ENCODE assay signal across 8 mouse cellular contexts in genomic region chr5:67846361-67847224, GRCm38 (mm10). TPM values are rescaled to one million over a fixed set of nuclear protein-coding genes. Genes with fewer than 3 reads are reported as not detected.
DNase-seq lines count a peak whose midpoint lies in the region; ATAC-seq and TF ChIP-seq lines count a peak whose summit lies in the region.

No protein-coding gene starts in this region.

- peak overlapping the region; percentile 78 for H3K9ac ChIP-seq in intestine, embryonic 16.5 days (ENCODE audit: low read depth, low read length)
- H3K9ac ChIP-seq in limb, embryonic 12.5 days (replicated peaks) = peak overlapping the region; percentile 63
- H3K9ac ChIP-seq in midbrain, embryonic 12.5 days (replicated peaks) = peak overlapping the region; percentile 79

- H3K27me3 ChIP-seq in intestine, embryonic 16.5 days (replicated peaks; ENCODE audit: control insufficient read depth, insufficient read depth, low read length) = no peaks in the 10 kb centered on the region
- H3K27me3 ChIP-seq in limb, embryonic 12.5 days = peaks cover 25% of the 10 kb centered on the region
- no peaks in the 10 kb centered on the region for H3K27me3 ChIP-seq in midbrain, embryonic 12.5 days
- no peaks in the 10 kb centered on the region for H3K27me3 ChIP-seq in small intestine, adult 2 months (ENCODE audit: control insufficient read depth, insufficient read depth, low read length)

- H3K4me2 ChIP-seq in intestine, embryonic 16.5 days (ENCODE audit: low read depth, low read length) = peak overlapping the region; percentile 92
- H3K4me2 ChIP-seq in limb, embryonic 12.5 days = peak overlapping the region; percentile 95
- H3K4me2 ChIP-seq in midbrain, embryonic 12.5 days (replicated peaks) = peak overlapping the region; percentile 81

- 0 out of 2 replicates have a peak, but pooled peaks have one; percentile 1 for ATAC-seq in intestine, embryonic 16.5 days
- no peak for ATAC-seq in limb, embryonic 12.5 days (ENCODE audit: insufficient number of reproducible peaks, insufficient read depth, low FRiP score, low TSS enrichment, low read depth)
- peak; percentile 6 for ATAC-seq in midbrain, embryonic 12.5 days (ENCODE audit: low FRiP score, low read depth)

- under 1% methylated on average over 39 of the region's 39 CpGs for WGBS in intestine, embryonic 16.5 days
- WGBS in limb, embryonic 12.5 days = under 1% methylated on average over 38 of the region's 39 CpGs
- under 1% methylated on average over 39 of the region's 39 CpGs for WGBS in midbrain, embryonic 12.5 days
- WGBS in small intestine, adult 2 months = under 1% methylated on average over 39 of the region's 39 CpGs

- no peaks in the 10 kb centered on the region for H3K36me3 ChIP-seq in intestine, embryonic 16.5 days (ENCODE audit: control insufficient read depth, insufficient read depth, low read length)
- no peaks in the 10 kb centered on the region for H3K36me3 ChIP-seq in limb, embryonic 12.5 days
- no peaks in the 10 kb centered on the region for H3K36me3 ChIP-seq in midbrain, embryonic 12.5 days
- no peaks in the 10 kb centered on the region for H3K36me3 ChIP-seq in small intestine, adult 2 months (ENCODE audit: control insufficient read depth, insufficient read depth, low read length)

- no peaks in the 10 kb centered on the region for H3K9me3 ChIP-seq in intestine, embryonic 16.5 days (ENCODE audit: control insufficient read depth, low read length)
- H3K9me3 ChIP-seq in limb, embryonic 12.5 days = no peaks in the 10 kb centered on the region
- no peaks in the 10 kb centered on the region for H3K9me3 ChIP-seq in midbrain, embryonic 12.5 days

- H3K27ac ChIP-seq in intestine, embryonic 16.5 days (ENCODE audit: low read length) = peak overlapping the region; percentile 77
- no peak overlapping the region for H3K27ac ChIP-seq in limb, embryonic 12.5 days
- H3K27ac ChIP-seq in midbrain, embryonic 12.5 days (replicated peaks) = peak overlapping the region; percentile 85
- peak overlapping the region; percentile 89 for H3K27ac ChIP-seq in small intestine, adult 2 months (ENCODE audit: insufficient read depth, low read depth, low read length)

- H3K4me3 ChIP-seq in intestine, embryonic 16.5 days (ENCODE audit: low read length) = peak overlapping the region; percentile 92
- H3K4me3 ChIP-seq in limb, embryonic 12.5 days (replicated peaks) = peak overlapping the region; percentile 78
- H3K4me3 ChIP-seq in midbrain, embryonic 12.5 days = peak overlapping the region; percentile 86
- H3K4me3 ChIP-seq in small intestine, adult 2 months (ENCODE audit: low read depth, low read length) = peak overlapping the region; percentile 95

- DNase-seq in left cerebral cortex, adult 18-20 months (ENCODE audit: low spot score in 2 of 2) = peak; percentile 41 to 50
- no peak for DNase-seq in left cerebral cortex, adult 11 months (ENCODE audit: low spot score)
- DNase-seq in embryo, embryonic 10 days (ENCODE audit: low spot score) = peak; percentile 41
- DNase-seq in gastrocnemius, postnatal 25 days = peak; percentile 16

- peak; percentile 44; the same call in 1 of the 2 replicates for TF ChIP-seq POLR2A in small intestine, adult 2 months (IDR thresholded peaks at IDR 0.05; ENCODE audit: low read depth, low read length)

- H3K4me1 ChIP-seq in intestine, embryonic 16.5 days (ENCODE audit: control insufficient read depth, insufficient read depth, low read length) = peaks cover 23% of the 10 kb centered on the region
- peaks cover 28% of the 10 kb centered on the region for H3K4me1 ChIP-seq in limb, embryonic 12.5 days (replicated peaks)
- H3K4me1 ChIP-seq in midbrain, embryonic 12.5 days = peaks cover 48% of the 10 kb centered on the region
- H3K4me1 ChIP-seq in small intestine, adult 2 months (ENCODE audit: control insufficient read depth, insufficient read depth, insufficient read length, low read length) = peaks cover 16% of the 10 kb centered on the region

- TF ChIP-seq CTCF in small intestine, adult 2 months (IDR thresholded peaks at IDR 0.05; ENCODE audit: extremely low read depth, insufficient read length, insufficient replicate concordance, low read depth, low read length) = peak; percentile 46; the same call in 1 of the 2 replicates

RNA-seq across cellular contexts. Expression of gene Atp8a1, which starts 0.6 kb away (rescaled TPM):
- 100 to 1,000 TPM; 169 to 192 TPM for total RNA-seq in left cerebral cortex, adult 18-20 months (2021)
- total RNA-seq in gastrocnemius, postnatal 25 days (2021) = 10 to 100 TPM; 39.3 to 44.9 TPM
- 13.1 and 16.7 TPM in 2 replicates for polyA plus RNA-seq in intestine, embryonic 16.5 days (2015; fragmentation: Nextera tagmentation; extraction: Ambion mirVana)
- polyA plus RNA-seq in limb, embryonic 12.5 days (2016; fragmentation: Nextera tagmentation; extraction: Ambion mirVana) = 7.0 and 7.2 TPM in 2 replicates
- polyA plus RNA-seq in midbrain, embryonic 12.5 days (2016; fragmentation: Nextera tagmentation; extraction: Ambion mirVana) = 31.3 and 37.8 TPM in 2 replicates
- 13.5 and 18.6 TPM in 2 replicates for polyA plus RNA-seq in small intestine, adult 2 months (2012; rRNA removed)
